Mouse (Mus musculus): ENCODE results near the gene Zcchc14. TPM values are rescaled to one million over a fixed set of nuclear protein-coding genes. Genes with fewer than 3 reads are reported as not detected.

Gene Zcchc14
- polyA plus RNA-seq, 1 experiment, result 64.8 TPM

DNA sequence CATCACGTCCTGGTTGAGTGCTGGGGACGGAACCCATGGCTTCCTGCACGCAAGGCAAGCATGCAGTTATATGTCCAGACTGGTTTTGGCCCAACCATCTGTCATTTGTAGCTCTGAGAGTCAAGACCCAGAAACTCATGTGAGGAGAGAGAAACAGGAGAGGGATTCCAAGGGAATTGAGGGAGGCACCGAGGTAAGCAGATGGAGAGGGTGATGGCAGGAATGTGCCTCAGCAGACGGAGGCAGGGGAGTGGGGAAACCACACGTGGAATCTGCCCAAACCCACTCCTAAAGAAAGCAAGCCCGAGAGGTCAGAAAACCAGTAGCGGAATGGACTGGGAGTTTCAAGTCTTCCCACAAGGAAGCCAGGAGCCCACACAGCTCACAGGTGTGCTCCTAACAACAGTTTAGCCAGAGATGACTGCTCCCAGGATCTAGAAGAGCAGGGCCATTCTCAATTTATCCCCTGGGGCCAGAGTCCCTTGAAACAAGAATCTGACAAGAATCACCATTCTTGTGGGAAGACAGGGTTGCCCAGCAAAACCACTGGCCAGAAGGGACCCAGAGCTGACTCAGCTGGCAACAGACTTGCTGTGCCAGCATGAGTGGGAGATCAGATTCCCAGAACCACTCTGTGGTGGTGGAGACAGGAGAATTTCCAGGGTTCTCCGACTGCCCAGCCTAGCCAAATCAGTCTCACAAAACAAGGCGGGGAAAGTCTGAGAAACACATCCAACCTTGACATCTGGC, 30.6 kb upstream of the Zcchc14 start:
- Histone ChIP-seq H3K4me3 (ENCODE audit: insufficient read depth, low read length) (no peak overlapping the region), H3K27ac (ENCODE audit: insufficient read depth, low read length) (no peak overlapping the region), H3K4me1 (ENCODE audit: control insufficient read depth, insufficient read depth, low read length) (0 out of 2 replicates have a peak, but pooled peaks cover 2% of the 10 kb centered on the region)
- TF ChIP-seq CTCF (IDR thresholded peaks at IDR 0.05; ENCODE audit: borderline replicate concordance, insufficient read depth, low read length) (no peak), POLR2A (IDR thresholded peaks at IDR 0.05; ENCODE audit: low read depth, low read length) (no peak)

DNA sequence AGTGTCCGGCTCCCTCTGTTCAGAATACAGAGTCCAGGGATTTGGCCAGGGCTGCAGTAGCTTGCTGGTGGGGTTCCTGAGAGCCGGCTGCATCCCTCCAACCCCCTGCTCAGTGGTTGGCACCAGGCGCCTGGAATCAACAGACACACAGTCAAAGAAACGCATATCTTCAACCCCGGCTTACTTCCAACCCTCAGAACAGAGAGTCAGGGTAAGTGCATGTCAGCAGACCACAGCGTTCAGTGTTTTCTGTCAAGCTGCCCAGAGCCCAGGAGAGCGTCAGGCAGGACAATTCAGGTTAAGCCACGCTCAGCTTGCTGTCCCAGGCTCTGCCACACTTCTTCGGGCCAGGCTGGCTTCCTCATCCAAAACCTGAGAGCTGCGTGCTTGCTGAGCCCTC, 28.8 kb upstream of the Zcchc14 start:
- no peak overlapping the region for H3K27ac ChIP-seq (ENCODE audit: insufficient read depth, low read length)
- H3K4me1 ChIP-seq (ENCODE audit: control insufficient read depth, insufficient read depth, low read length), result 0 out of 2 replicates have a peak, but pooled peaks cover 2% of the 10 kb centered on the region
- no peak overlapping the region for H3K4me3 ChIP-seq (ENCODE audit: insufficient read depth, low read length)
- TF ChIP-seq POLR2A (IDR thresholded peaks at IDR 0.05; ENCODE audit: low read depth, low read length) (no peak), CTCF (IDR thresholded peaks at IDR 0.05; ENCODE audit: borderline replicate concordance, insufficient read depth, low read length) (no peak)

GRCm38 (mm10) chr8:121680896-121681295, 28.2 kb upstream of the Zcchc14 start:
- Histone ChIP-seq H3K4me1 (ENCODE audit: control insufficient read depth, insufficient read depth, low read length) (0 out of 2 replicates have a peak, but pooled peaks cover 2% of the 10 kb centered on the region), H3K27ac (ENCODE audit: insufficient read depth, low read length) (no peak overlapping the region), H3K4me3 (ENCODE audit: insufficient read depth, low read length) (no peak overlapping the region)
- TF ChIP-seq CTCF (IDR thresholded peaks at IDR 0.05; ENCODE audit: borderline replicate concordance, insufficient read depth, low read length) (no peak), POLR2A (IDR thresholded peaks at IDR 0.05; ENCODE audit: low read depth, low read length) (no peak)

GRCm38 (mm10) chr8:121678696-121679095, 26.0 kb upstream of the Zcchc14 start:
- no peak overlapping the region for H3K27ac ChIP-seq (ENCODE audit: insufficient read depth, low read length)
- 0 out of 2 replicates have a peak, but pooled peaks cover under 1% of the 10 kb centered on the region for H3K4me1 ChIP-seq (ENCODE audit: control insufficient read depth, insufficient read depth, low read length)
- no peak overlapping the region for H3K4me3 ChIP-seq (ENCODE audit: insufficient read depth, low read length)
- TF ChIP-seq CTCF (IDR thresholded peaks at IDR 0.05; ENCODE audit: borderline replicate concordance, insufficient read depth, low read length), result no peak
- TF ChIP-seq POLR2A (IDR thresholded peaks at IDR 0.05; ENCODE audit: low read depth, low read length), result no peak

GRCm38 (mm10) chr8:121675701-121676100, 23.0 kb upstream of the Zcchc14 start:
- no peak for TF ChIP-seq POLR2A (IDR thresholded peaks at IDR 0.05; ENCODE audit: low read depth, low read length)
- no peak for TF ChIP-seq CTCF (IDR thresholded peaks at IDR 0.05; ENCODE audit: borderline replicate concordance, insufficient read depth, low read length)
- H3K4me1 ChIP-seq (ENCODE audit: control insufficient read depth, insufficient read depth, low read length), result no peaks in the 10 kb centered on the region
- no peak overlapping the region for H3K27ac ChIP-seq (ENCODE audit: insufficient read depth, low read length)
- H3K4me3 ChIP-seq (ENCODE audit: insufficient read depth, low read length), result no peak overlapping the region

GRCm38 (mm10) chr8:121675161-121675560, 22.5 kb upstream of the Zcchc14 start:
- no peak overlapping the region for H3K27ac ChIP-seq (ENCODE audit: insufficient read depth, low read length)
- TF ChIP-seq POLR2A (IDR thresholded peaks at IDR 0.05; ENCODE audit: low read depth, low read length) (no peak), CTCF (IDR thresholded peaks at IDR 0.05; ENCODE audit: borderline replicate concordance, insufficient read depth, low read length) (no peak)
- no peaks in the 10 kb centered on the region for H3K4me1 ChIP-seq (ENCODE audit: control insufficient read depth, insufficient read depth, low read length)
- no peak overlapping the region for H3K4me3 ChIP-seq (ENCODE audit: insufficient read depth, low read length)

DNA sequence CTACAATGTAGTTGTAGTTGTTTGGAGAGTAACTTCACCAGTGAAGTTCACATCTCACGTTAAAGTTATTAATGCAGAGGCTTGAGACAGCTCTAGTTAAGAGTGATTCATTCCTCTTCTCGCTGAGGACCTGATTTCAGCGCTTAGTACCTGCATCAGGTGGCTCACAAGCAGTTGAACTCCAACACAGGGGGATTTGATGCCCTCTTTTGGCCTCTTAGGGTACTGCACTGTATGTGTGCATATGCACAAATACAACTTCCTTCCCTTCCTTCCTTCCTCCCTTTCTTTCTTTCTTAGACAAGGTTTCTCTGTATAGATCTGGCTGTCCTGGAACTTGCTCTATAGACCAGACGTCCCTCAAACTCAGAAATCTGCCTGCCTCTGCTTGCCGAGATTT, 21.8 kb upstream of the Zcchc14 start:
- no peak overlapping the region for H3K4me3 ChIP-seq (ENCODE audit: insufficient read depth, low read length)
- no peak overlapping the region for H3K27ac ChIP-seq (ENCODE audit: insufficient read depth, low read length)

DNA sequence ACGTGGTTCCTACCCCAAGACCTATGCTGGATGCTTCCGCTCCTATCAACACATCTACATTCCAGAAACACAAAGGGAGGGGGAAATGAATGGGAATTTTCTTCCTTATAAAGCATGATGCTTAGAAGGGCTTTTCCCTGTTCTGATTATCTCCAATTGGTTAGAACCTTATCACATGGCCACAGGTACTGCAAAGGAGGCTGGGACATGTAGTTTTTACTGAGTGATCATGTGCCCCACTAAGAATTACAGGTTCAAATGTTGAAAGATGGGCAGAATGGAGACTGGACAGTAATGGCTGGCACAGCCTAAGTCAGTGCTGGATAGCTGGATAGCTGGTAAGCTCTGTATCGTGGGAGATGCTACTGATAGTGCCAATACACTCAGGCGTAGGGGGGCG, 21.2 kb upstream of the Zcchc14 start:
- Histone ChIP-seq H3K4me1 (ENCODE audit: control insufficient read depth, insufficient read depth, low read length) (peaks cover 2% of the 10 kb centered on the region; the same call in 1 of the 2 replicates), H3K4me3 (ENCODE audit: insufficient read depth, low read length) (no peak overlapping the region), H3K27ac (ENCODE audit: insufficient read depth, low read length) (no peak overlapping the region)
- no peak for TF ChIP-seq CTCF (IDR thresholded peaks at IDR 0.05; ENCODE audit: borderline replicate concordance, insufficient read depth, low read length)
- no peak for TF ChIP-seq POLR2A (IDR thresholded peaks at IDR 0.05; ENCODE audit: low read depth, low read length)

More for the DNA sequence above, 21.8 kb upstream of the Zcchc14 start:
- no peaks in the 10 kb centered on the region for H3K4me1 ChIP-seq (ENCODE audit: control insufficient read depth, insufficient read depth, low read length)
- 0 out of 2 replicates have a peak, but pooled peaks have one; percentile 4 for TF ChIP-seq CTCF (IDR thresholded peaks at IDR 0.05; ENCODE audit: borderline replicate concordance, insufficient read depth, low read length)
- no peak for TF ChIP-seq POLR2A (IDR thresholded peaks at IDR 0.05; ENCODE audit: low read depth, low read length)

DNA sequence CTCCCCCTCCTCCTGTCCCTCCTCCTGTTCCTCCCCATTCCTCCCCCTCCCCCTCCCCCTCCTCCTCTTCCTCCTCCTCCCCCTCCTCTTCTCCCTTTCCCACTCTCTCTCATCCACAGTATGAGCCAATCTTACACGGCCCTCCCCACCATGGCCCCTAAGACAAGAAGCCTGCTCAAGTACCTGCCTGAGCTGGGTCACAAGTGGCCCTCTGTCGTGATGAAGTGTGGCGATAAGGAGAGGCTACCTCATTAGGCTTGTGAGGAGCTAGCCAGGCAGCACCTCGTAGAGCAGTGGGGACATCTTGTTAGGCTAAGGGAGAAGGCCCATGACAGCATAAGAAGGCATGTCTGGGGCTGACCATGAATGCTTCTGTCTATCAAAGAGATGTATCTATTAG, 20.5 kb upstream of the Zcchc14 start:
- H3K4me3 ChIP-seq (ENCODE audit: insufficient read depth, low read length), result no peak overlapping the region
- TF ChIP-seq CTCF (IDR thresholded peaks at IDR 0.05; ENCODE audit: borderline replicate concordance, insufficient read depth, low read length) (no peak), POLR2A (IDR thresholded peaks at IDR 0.05; ENCODE audit: low read depth, low read length) (no peak)
- H3K4me1 ChIP-seq (ENCODE audit: control insufficient read depth, insufficient read depth, low read length), result peaks cover 7% of the 10 kb centered on the region; the same call in 1 of the 2 replicates
- H3K27ac ChIP-seq (ENCODE audit: insufficient read depth, low read length), result no peak overlapping the region

DNA sequence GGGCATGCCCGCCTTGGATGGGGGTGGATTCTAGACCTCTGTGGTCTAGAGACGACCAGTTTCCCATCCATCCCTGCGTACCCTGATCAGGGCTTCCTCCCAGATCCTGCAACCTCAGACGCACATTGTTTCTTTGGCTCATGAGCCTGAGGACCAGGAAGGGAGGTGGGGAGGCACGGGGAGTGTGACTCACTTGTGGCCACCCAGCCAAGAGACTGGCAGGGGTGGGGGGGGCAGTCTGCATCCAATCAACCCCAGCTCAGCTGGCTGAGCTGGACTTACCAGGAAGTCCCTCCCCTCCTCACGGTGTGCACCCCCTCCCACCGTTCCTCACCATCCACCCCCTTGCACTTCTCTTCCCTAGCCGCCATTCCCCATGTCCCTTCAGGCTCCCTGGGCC, 16.5 kb upstream of the Zcchc14 start:
- Histone ChIP-seq H3K27ac (ENCODE audit: insufficient read depth, low read length) (peak overlapping the region; percentile 45), H3K4me1 (ENCODE audit: control insufficient read depth, insufficient read depth, low read length) (peaks cover 12% of the 10 kb centered on the region; the same call in 1 of the 2 replicates), H3K4me3 (ENCODE audit: insufficient read depth, low read length) (no peak overlapping the region)
- TF ChIP-seq POLR2A (IDR thresholded peaks at IDR 0.05; ENCODE audit: low read depth, low read length) (peak; percentile 56), CTCF (IDR thresholded peaks at IDR 0.05; ENCODE audit: borderline replicate concordance, insufficient read depth, low read length) (no peak)
